Comparison of ENCODE assay signal across 21 mouse cellular contexts in genomic region chr6:85399715-85400114, GRCm38 (mm10). TPM values are rescaled to one million over a fixed set of nuclear protein-coding genes. Genes with fewer than 3 reads are reported as not detected.
DNase-seq lines count a peak whose midpoint lies in the region; ATAC-seq and TF ChIP-seq lines count a peak whose summit lies in the region.
"Had no signal": no experiment of that assay in that cellular context is flagged by ENCODE, and none has a peak within 500 bp of the region (broad histone marks: within the 10 kb centered on the region; RNA-seq: fewer than 3 reads in every experiment).

No protein-coding gene starts in this region.

- H3K4me1 ChIP-seq in forebrain, embryonic 15.5 days, result peaks cover 10% of the 10 kb centered on the region
- H3K4me1 ChIP-seq in kidney, adult 2 months (ENCODE audit: control insufficient read depth, insufficient read depth, low read length), result peaks cover 3% of the 10 kb centered on the region; the same call in 1 of the 2 replicates
- peaks cover 6% of the 10 kb centered on the region for H3K4me1 ChIP-seq in embryonic facial prominence, embryonic 10.5 days
- H3K4me1 ChIP-seq: limb, embryonic 15.5 days had no signal

- no peak overlapping the region for H3K9ac ChIP-seq in forebrain, embryonic 15.5 days (replicated peaks)
- H3K9ac ChIP-seq: limb, embryonic 15.5 days had no signal

- no peak for TF ChIP-seq CTCF in kidney, adult 2 months (conservative IDR thresholded peaks at IDR 0.05; ENCODE audit: insufficient read depth, insufficient read length, low read depth, low read length)

- no peaks in the 10 kb centered on the region for H3K9me3 ChIP-seq in forebrain, embryonic 15.5 days
- H3K9me3 ChIP-seq in embryonic facial prominence, embryonic 10.5 days, result peaks cover 5% of the 10 kb centered on the region; the same call in 1 of the 2 replicates
- H3K9me3 ChIP-seq: limb, embryonic 15.5 days had no signal

- H3K27ac ChIP-seq in forebrain, embryonic 15.5 days (replicated peaks), result 0 out of 2 replicates have a peak overlapping the region, but pooled peaks have one; percentile 45
- no peak overlapping the region for H3K27ac ChIP-seq in kidney, adult 2 months (ENCODE audit: insufficient read depth, low read depth, low read length)
- no peak overlapping the region for H3K27ac ChIP-seq in embryonic facial prominence, embryonic 10.5 days (replicated peaks)
- H3K27ac ChIP-seq: left cerebral cortex, adult 2 months; limb, embryonic 15.5 days had no signal

- TF ChIP-seq POLR2A in kidney, adult 2 months (IDR thresholded peaks at IDR 0.05; ENCODE audit: low read depth, low read length), result no peak

- DNase-seq in layer of hippocampus, postnatal 10 days (ENCODE audit: low spot score in 2 of 2), result peak; percentile 40 to 43
- DNase-seq in layer of hippocampus, adult 11-12 months (ENCODE audit: low spot score), result no peak
- DNase-seq in kidney, adult 2 months, result peak; percentile 78
- peak; percentile 63 to 67 for DNase-seq in kidney, postnatal 36 days
- DNase-seq in spleen, adult 18-20 months, result no peak
- no peak for DNase-seq in embryonic facial prominence, embryonic 10.5 days (ENCODE audit: low spot score)
- DNase-seq in adrenal gland, adult 8-10 months, result no peak
- DNase-seq: cerebellum, postnatal 25 days; lung, adult 18-20 months; thymus, postnatal 4 days had no signal

- no peaks in the 10 kb centered on the region for H3K27me3 ChIP-seq in forebrain, embryonic 15.5 days
- H3K27me3 ChIP-seq in kidney, adult 2 months (replicated peaks; ENCODE audit: control insufficient read depth, insufficient read depth, low read length), result no peaks in the 10 kb centered on the region
- peaks cover 8% of the 10 kb centered on the region; the same call in 1 of the 2 replicates for H3K27me3 ChIP-seq in embryonic facial prominence, embryonic 10.5 days (replicated peaks; ENCODE audit: low read depth, poor library complexity, severe bottlenecking)

- no peak overlapping the region for H3K4me2 ChIP-seq in forebrain, embryonic 15.5 days (replicated peaks)
- H3K4me2 ChIP-seq: limb, embryonic 15.5 days had no signal

- WGBS in forebrain, embryonic 15.5 days, result 26% methylated on average over 5 of the region's 5 CpGs
- WGBS in kidney, adult 2 months, result 28% methylated on average over 5 of the region's 5 CpGs
- 36% methylated on average over 5 of the region's 5 CpGs for WGBS in embryonic facial prominence, embryonic 10.5 days

- peak; percentile 81 for ATAC-seq in forebrain, embryonic 15.5 days (replicated peaks)
- ATAC-seq: inflammation-experienced regulatory T-cells, adult 6 months had no signal

- H3K36me3 ChIP-seq in forebrain, embryonic 15.5 days, result no peaks in the 10 kb centered on the region
- no peaks in the 10 kb centered on the region for H3K36me3 ChIP-seq in kidney, adult 2 months (ENCODE audit: control insufficient read depth, insufficient read depth, low read length)
- no peaks in the 10 kb centered on the region for H3K36me3 ChIP-seq in embryonic facial prominence, embryonic 10.5 days (replicated peaks)
- H3K36me3 ChIP-seq: limb, embryonic 15.5 days had no signal

- H3K4me3 ChIP-seq in forebrain, embryonic 15.5 days, result no peak overlapping the region
- no peak overlapping the region for H3K4me3 ChIP-seq in kidney, adult 2 months (ENCODE audit: insufficient read depth, low read depth, low read length)
- H3K4me3 ChIP-seq in embryonic facial prominence, embryonic 10.5 days, result no peak overlapping the region
- H3K4me3 ChIP-seq: left cerebral cortex, adult 2 months; limb, embryonic 15.5 days had no signal

RNA-seq across cellular contexts. Expression of gene Noto, which starts 24.0 kb away (rescaled TPM):
- total RNA-seq in layer of hippocampus, postnatal 10 days (2021), result not detected
- not detected in 2 replicates for polyA plus RNA-seq in forebrain, embryonic 15.5 days (2015; fragmentation: Nextera tagmentation; extraction: Ambion mirVana)
- not detected in 2 replicates for polyA plus RNA-seq in kidney, adult 2 months (2012; rRNA removed)
- not detected in 2 replicates for polyA plus RNA-seq in embryonic facial prominence, embryonic 10.5 days (2016; fragmentation: Nextera tagmentation; extraction: Ambion mirVana)
- total RNA-seq in adrenal gland, adult 8-10 months (2022), result not detected
- total RNA-seq: adrenal gland, adult 18-20 months; CH12.LX; gastrocnemius, adult 8-10 months; heart, postnatal 25 days; left cerebral cortex, adult 2 months; megakaryocyte progenitor cell, adult 5-6 weeks; neutrophil, adult 5-6 weeks had no signal
- polyA plus RNA-seq: embryonic facial prominence, embryonic 11.5 days; limb, embryonic 15.5 days had no signal

RNA-seq across cellular contexts. Expression of gene Rab11fip5, which starts 25.3 kb away (rescaled TPM):
- 10 to 100 TPM; 50.3 to 52.9 TPM for total RNA-seq in layer of hippocampus, postnatal 10 days (2021)
- polyA plus RNA-seq in forebrain, embryonic 15.5 days (2015; fragmentation: Nextera tagmentation; extraction: Ambion mirVana), result 15.1 and 15.2 TPM in 2 replicates
- 56.8 and 63.6 TPM in 2 replicates for polyA plus RNA-seq in kidney, adult 2 months (2012; rRNA removed)
- 2.3 and 3.6 TPM in 2 replicates for polyA plus RNA-seq in embryonic facial prominence, embryonic 10.5 days (2016; fragmentation: Nextera tagmentation; extraction: Ambion mirVana)
- 10 to 100 TPM; 41.7 to 59.0 (median 53.0) TPM for total RNA-seq in adrenal gland, adult 8-10 months (2022)

RNA-seq across cellular contexts. Expression of gene Smyd5, which starts 32.1 kb away (rescaled TPM):
- total RNA-seq in layer of hippocampus, postnatal 10 days (2021), result 10 to 100 TPM; 42.2 to 44.1 TPM
- 54.2 and 56.8 TPM in 2 replicates for polyA plus RNA-seq in forebrain, embryonic 15.5 days (2015; fragmentation: Nextera tagmentation; extraction: Ambion mirVana)
- polyA plus RNA-seq in kidney, adult 2 months (2012; rRNA removed), result 16.4 and 18.8 TPM in 2 replicates
- polyA plus RNA-seq in embryonic facial prominence, embryonic 10.5 days (2016; fragmentation: Nextera tagmentation; extraction: Ambion mirVana), result 87.6 and 91.0 TPM in 2 replicates
- 10 to 100 TPM; 37.9 to 44.3 (median 43.5) TPM for total RNA-seq in adrenal gland, adult 8-10 months (2022)

RNA-seq across cellular contexts. Expression of gene Cct7, which starts 51.6 kb away (rescaled TPM):
- total RNA-seq in layer of hippocampus, postnatal 10 days (2021), result 100 to 1,000 TPM; 240 to 245 TPM
- polyA plus RNA-seq in forebrain, embryonic 15.5 days (2015; fragmentation: Nextera tagmentation; extraction: Ambion mirVana), result 644 and 647 TPM in 2 replicates
- 104 and 117 TPM in 2 replicates for polyA plus RNA-seq in kidney, adult 2 months (2012; rRNA removed)
- 784 and 818 TPM in 2 replicates for polyA plus RNA-seq in embryonic facial prominence, embryonic 10.5 days (2016; fragmentation: Nextera tagmentation; extraction: Ambion mirVana)
- 100 to 1,000 TPM; 236 to 295 (median 271) TPM for total RNA-seq in adrenal gland, adult 8-10 months (2022)

RNA-seq across cellular contexts. Expression of gene Pradc1, which starts 52.1 kb away (rescaled TPM):
- total RNA-seq in layer of hippocampus, postnatal 10 days (2021), result 10 to 100 TPM; 13.7 to 15.6 TPM
- polyA plus RNA-seq in forebrain, embryonic 15.5 days (2015; fragmentation: Nextera tagmentation; extraction: Ambion mirVana), result 28.7 and 29.7 TPM in 2 replicates
- 23.1 and 27.7 TPM in 2 replicates for polyA plus RNA-seq in kidney, adult 2 months (2012; rRNA removed)
- 29.1 and 30.4 TPM in 2 replicates for polyA plus RNA-seq in embryonic facial prominence, embryonic 10.5 days (2016; fragmentation: Nextera tagmentation; extraction: Ambion mirVana)
- total RNA-seq in adrenal gland, adult 8-10 months (2022), result 10 to 100 TPM; 11.5 to 16.4 (median 13.9) TPM

Comparison
In these comparisons a context has a peak if more than half of its experiments do, and no peak if none do; other contexts are left out.
1. DNase-seq: peak in layer of hippocampus, postnatal 10 days (2 of 2), kidney, adult 2 months (single experiment) and kidney, postnatal 36 days (2 of 2); none in layer of hippocampus, adult 11-12 months (single experiment), spleen, adult 18-20 months (0 of 2), embryonic facial prominence, embryonic 10.5 days (single experiment) and adrenal gland, adult 8-10 months (single experiment).